Mouse (Mus musculus) CH12.LX (cell line): ENCODE measurements around the gene Tmc3.

Experiments used
- CHD1 ChIP-seq: IDR thresholded peaks from 2 replicates; pipeline ENCODE4 v1.6.1; 2012; ENCODE audit warnings: low read depth, low read length, improper control_type of control experiment, inconsistent platforms
- CHD2 ChIP-seq: IDR thresholded peaks from 2 replicates; pipeline ENCODE4 v1.6.1; 2011; ENCODE audit warnings: low read length, improper control_type of control experiment
- CTCF ChIP-seq, 2 experiments: IDR thresholded peaks in 1 of 2; conservative IDR thresholded peaks in 1 of 2; 2 replicates each; pipeline ENCODE4 v1.5.1; 2011 to 2012; ENCODE audit warnings: low read depth in 2 of 2, low read length in 2 of 2, improper control_type of control experiment in 1 of 2, inconsistent platforms in 1 of 2, mild to moderate bottlenecking in 1 of 2, moderate library complexity in 1 of 2
- EP300 ChIP-seq: IDR thresholded peaks from 2 replicates; pipeline ENCODE4 v1.6.1; 2011; ENCODE audit warnings: low read length, improper control_type of control experiment
- JUND ChIP-seq: conservative IDR thresholded peaks from 2 replicates; pipeline ENCODE4 v1.6.1; 2011; ENCODE audit warnings: low read depth, low read length, improper control_type of control experiment
- KAT2A ChIP-seq: IDR thresholded peaks from 2 replicates; pipeline ENCODE4 v1.6.1; 2012; ENCODE audit warnings: low read length, improper control_type of control experiment, inconsistent platforms; ENCODE audit not compliant: insufficient replicate concordance
- NELFE ChIP-seq: IDR thresholded peaks from 2 replicates; pipeline ENCODE4 v1.6.1; 2011; ENCODE audit warnings: low read depth, low read length, improper control_type of control experiment
- NRF1 ChIP-seq: IDR thresholded peaks from 2 replicates; pipeline ENCODE4 v1.6.1; 2014; ENCODE audit warnings: low read depth, mild to moderate bottlenecking, inconsistent platforms, low read length, improper control_type of control experiment, moderate library complexity
- POLR2A ChIP-seq: IDR thresholded peaks from 2 replicates; pipeline ENCODE4 v1.6.1; 2011; ENCODE audit warnings: low read depth, mild to moderate bottlenecking, improper control_type of control experiment, low read length
- ZKSCAN1 ChIP-seq: IDR thresholded peaks from 2 replicates; pipeline ENCODE4 v1.6.1; 2012; ENCODE audit warnings: low read depth, inconsistent platforms, low read length, improper control_type of control experiment, borderline replicate concordance

GRCm38 (mm10) chr7:83640581-83640980, 55.9 kb downstream of the Tmc3 start:
- no peak for TF ChIP-seq CHD1
- no peak for TF ChIP-seq CTCF (conservative IDR thresholded peaks at IDR 0.05 in 1 of 2, IDR thresholded peaks at IDR 0.05 in 1 of 2; ENCODE audit: low read depth in 2 of 2, low read length in 2 of 2)
- no peak for TF ChIP-seq CHD2
- no peak for TF ChIP-seq POLR2A
- TF ChIP-seq ZKSCAN1 = no peak
- no peak for TF ChIP-seq JUND
- no peak for TF ChIP-seq NELFE
- no peak for TF ChIP-seq KAT2A
- no peak for TF ChIP-seq EP300
- no peak for TF ChIP-seq NRF1
